Mouse (Mus musculus): Measurements from ENCODE around the gene Twistnb.

DNA sequence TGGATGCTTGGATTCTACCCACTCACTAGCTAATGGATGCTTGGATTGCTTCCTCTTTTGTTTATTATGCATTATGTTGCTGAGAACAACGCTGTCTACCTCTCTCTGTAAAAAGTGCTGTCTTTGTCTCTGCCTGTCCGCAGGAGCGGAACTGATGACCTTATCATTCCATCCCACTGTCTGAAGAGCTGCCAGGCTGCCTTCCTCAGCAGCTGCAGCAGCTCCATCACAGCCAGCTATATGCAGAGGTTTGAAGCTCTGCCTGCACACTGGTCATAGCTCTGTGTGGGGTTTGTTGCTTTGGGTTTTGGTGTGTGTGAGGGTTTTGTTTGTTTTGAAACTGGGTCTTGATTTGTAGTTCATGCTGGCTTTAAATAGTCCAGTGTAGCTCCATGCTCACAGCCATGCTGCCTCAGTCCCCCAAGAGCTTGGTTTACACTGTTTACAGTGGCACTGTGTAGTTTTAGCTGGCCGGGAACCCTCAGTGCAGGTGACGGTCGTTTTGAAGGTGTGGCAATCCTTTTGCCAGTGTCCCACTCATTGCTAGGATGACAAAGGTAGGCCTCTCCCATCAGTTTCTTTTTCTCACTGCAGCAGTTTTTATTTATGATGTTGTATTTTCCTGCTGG, 23.9 kb upstream of the Twistnb start:
- TF ChIP-seq POLR2A (IDR thresholded peaks at IDR 0.05; ENCODE audit: low read depth, low read length) (no peak), CTCF (IDR thresholded peaks at IDR 0.05; ENCODE audit: extremely low read depth, insufficient read length, insufficient replicate concordance, low read depth, low read length) (no peak)
